Mouse (Mus musculus) bone marrow, adult 2 months (tissue): Measurements from ENCODE around the gene Rab34. TPM values are rescaled to one million over a fixed set of nuclear protein-coding genes. Genes with fewer than 3 reads are reported as not detected.

Experiments used
- H3K27ac ChIP-seq: fragments of 200-500 bp; 2 replicates; pipeline ENCODE4 v1.5.1; 2012; ENCODE audit warnings: low read depth, mild to moderate bottlenecking, control low read depth, inconsistent platforms, low read length; ENCODE audit not compliant: control insufficient read depth, poor library complexity, insufficient read depth
- H3K4me1 ChIP-seq: fragments of 200-500 bp; 2 replicates; pipeline ENCODE4 v1.6.1; 2011; ENCODE audit warnings: low read length; ENCODE audit not compliant: control insufficient read depth, insufficient read depth
- H3K4me3 ChIP-seq: fragments of 200-500 bp; replicated peaks from 2 replicates; pipeline ENCODE3; 2011; ENCODE audit warnings: mild to moderate bottlenecking, low read depth, low read length, control low read depth; ENCODE audit not compliant: control insufficient read depth
- CTCF ChIP-seq: fragments of 200-500 bp; IDR thresholded peaks from 2 replicates; pipeline ENCODE4 v1.5.1; 2011; ENCODE audit warnings: low read length, control low read depth; ENCODE audit not compliant: control insufficient read depth, insufficient read depth
- POLR2A ChIP-seq: fragments of 200-500 bp; IDR thresholded peaks from 2 replicates; pipeline ENCODE4 v1.6.1; 2011; ENCODE audit warnings: low read depth, mild to moderate bottlenecking, control low read depth, low read length, borderline replicate concordance; ENCODE audit not compliant: control insufficient read depth
- WGBS: fragments of 180-500 bp; shearing (Covaris S2); methylation state at CpG from one replicate; pipeline ENCODE4 v1.1.7; 2018; 5-methylcytosine and 5-hydroxymethylcytosine counted together
- polyA plus RNA-seq: library from polyadenylated mRNA; stranded (reverse); fragments of >200 nt; gene quantifications from 2 replicates; pipeline ENCODE4 v1.2.4, GENCODE M21; 2011; ENCODE audit warnings: low replicate concordance; ENCODE audit not compliant: missing spikeins, insufficient read depth, insufficient read length

The Rab34 gene
- polyA plus RNA-seq, 1 experiment: 8.6 TPM

DNA sequence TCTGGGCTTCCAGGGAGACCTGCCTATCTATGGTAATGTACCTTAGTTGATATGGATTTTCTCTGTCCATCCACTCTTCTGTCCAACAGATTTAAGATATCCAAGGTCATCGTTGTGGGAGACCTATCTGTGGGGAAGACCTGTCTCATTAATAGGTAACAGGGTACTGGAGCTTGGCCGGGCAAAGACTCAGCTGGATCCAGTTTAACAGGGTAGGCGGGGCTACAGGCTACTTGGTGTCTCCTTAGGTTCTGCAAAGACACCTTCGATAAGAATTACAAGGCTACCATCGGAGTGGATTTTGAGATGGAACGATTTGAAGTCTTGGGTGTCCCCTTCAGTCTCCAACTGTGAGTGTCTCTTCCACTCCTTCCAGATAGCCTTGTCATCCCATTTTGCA, 1.8 kb downstream of the Rab34 start:
- peaks cover 1% of the 10 kb centered on the region for H3K4me1 ChIP-seq
- no peak for TF ChIP-seq CTCF
- TF ChIP-seq POLR2A: no peak
- H3K27ac ChIP-seq: no peak overlapping the region
- 66% methylated on average over 6 of the region's 6 CpGs for WGBS
- no peak overlapping the region for H3K4me3 ChIP-seq

DNA sequence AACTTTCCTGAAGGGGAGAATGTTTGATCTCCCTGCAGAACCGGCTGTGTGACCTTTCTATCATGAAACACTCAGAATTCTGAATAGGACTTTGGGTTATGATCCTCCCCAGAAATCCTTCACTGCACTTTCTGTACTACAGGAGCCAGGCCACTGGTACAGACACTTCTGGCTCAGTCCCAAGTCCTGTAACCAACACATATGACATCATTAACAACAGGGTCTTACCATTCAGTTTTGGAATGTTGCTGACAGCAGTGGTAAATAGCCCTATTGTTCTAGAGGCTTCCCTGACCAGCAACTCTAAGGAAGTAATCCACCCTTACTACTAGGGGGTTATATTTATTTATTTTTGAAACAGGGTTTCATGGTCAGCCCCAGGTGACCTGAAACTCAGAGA, 4.9 kb downstream of the Rab34 start, which contains the start of gene Proca1:
Proca1 (plus strand) TSS at position 280 of the 400 bp plus-strand sequence.
- TF ChIP-seq CTCF (no peak), POLR2A (no peak)
- 71% methylated on average over 1 of the region's 1 CpGs for WGBS
- Histone ChIP-seq H3K27ac (no peak within 1 kb of the TSS), H3K4me3 (no peak within 1 kb of the TSS), H3K4me1 (peaks cover 1% of the 10 kb centered on the region)

DNA sequence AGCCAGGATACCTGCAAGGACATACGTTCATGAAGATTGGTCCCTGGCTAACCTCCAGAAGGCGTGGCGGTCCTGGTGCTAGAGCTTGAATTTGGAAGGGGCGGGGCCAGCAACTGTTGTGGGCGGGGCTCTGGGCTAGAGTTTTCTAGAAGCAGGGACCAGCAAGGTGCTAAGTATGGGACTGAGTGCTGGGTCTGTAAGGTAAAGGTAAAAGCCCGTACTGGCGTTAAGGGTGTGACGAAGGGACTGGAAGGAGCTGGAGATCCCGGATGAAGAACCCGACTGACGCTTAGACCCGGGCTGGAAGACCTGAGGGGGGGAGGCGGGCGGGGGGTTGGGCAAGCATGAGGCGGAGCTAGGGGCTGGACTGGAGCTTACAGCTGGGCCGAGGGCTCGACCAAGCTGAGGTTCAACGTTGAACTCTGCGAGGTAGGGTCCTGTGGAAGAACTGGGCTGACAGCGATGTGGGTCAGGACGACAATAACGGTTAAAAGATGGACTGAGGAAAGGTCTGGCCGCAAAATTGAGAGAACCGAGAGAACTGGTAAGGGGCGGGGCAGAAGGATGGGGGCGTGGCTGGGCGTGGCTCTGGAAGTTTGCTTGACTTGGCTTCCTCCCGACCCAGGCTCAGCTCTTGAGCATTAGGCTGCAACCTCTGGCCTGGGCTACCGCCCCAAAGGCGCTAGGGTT, 6.3 kb downstream of the Rab34 start:
- Histone ChIP-seq H3K27ac (no peak overlapping the region), H3K4me1 (peaks cover 1% of the 10 kb centered on the region), H3K4me3 (peak overlapping the region; percentile 96)
- peak; percentile 5; the same call in 1 of the 2 replicates for TF ChIP-seq POLR2A
- TF ChIP-seq CTCF: no peak
- WGBS: under 1% methylated on average over 30 of the region's 30 CpGs

GRCm38 (mm10) chr11:78195101-78195863, 7.1 kb downstream of the Rab34 start:
- Histone ChIP-seq H3K4me3 (peak overlapping the region; percentile 96), H3K4me1 (peaks cover 1% of the 10 kb centered on the region), H3K27ac (no peak overlapping the region)
- TF ChIP-seq CTCF (no peak), POLR2A (no peak)
- 68% methylated on average over 23 of the region's 23 CpGs for WGBS

- WGBS: 87% methylated on average over 3 of the region's 3 CpGs
- no peak overlapping the region for H3K27ac ChIP-seq
- no peak overlapping the region for H3K4me3 ChIP-seq
- H3K4me1 ChIP-seq: no peaks in the 10 kb centered on the region
- no peak for TF ChIP-seq POLR2A
- no peak for TF ChIP-seq CTCF
Observed at GRCm38 (mm10) chr11:78202372-78202771, 14.1 kb downstream of the Rab34 start.

DNA sequence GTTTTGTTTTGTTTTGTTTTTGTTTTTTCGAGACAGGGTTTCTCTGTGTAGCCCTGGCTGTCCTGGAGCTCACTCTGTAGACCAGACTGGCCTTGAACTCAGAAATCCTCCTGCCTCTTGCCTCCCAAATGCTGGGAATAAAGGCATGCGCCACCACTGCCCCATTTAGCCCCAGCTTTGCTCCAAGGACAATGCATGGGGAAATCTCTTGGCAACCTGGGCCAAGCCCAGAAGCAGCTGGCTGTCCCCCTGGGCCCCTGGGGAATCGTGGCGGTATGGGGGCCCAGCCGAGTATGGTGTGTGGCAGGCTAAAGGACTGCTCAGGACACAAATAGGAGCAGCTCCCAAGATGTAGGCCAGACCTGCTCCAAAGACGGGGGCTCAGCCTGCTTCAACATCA, 16.1 kb downstream of the Rab34 start:
- TF ChIP-seq CTCF (no peak), POLR2A (no peak)
- WGBS: 82% methylated on average over 6 of the region's 6 CpGs
- Histone ChIP-seq H3K4me1 (no peaks in the 10 kb centered on the region), H3K27ac (no peak overlapping the region), H3K4me3 (no peak overlapping the region)

DNA sequence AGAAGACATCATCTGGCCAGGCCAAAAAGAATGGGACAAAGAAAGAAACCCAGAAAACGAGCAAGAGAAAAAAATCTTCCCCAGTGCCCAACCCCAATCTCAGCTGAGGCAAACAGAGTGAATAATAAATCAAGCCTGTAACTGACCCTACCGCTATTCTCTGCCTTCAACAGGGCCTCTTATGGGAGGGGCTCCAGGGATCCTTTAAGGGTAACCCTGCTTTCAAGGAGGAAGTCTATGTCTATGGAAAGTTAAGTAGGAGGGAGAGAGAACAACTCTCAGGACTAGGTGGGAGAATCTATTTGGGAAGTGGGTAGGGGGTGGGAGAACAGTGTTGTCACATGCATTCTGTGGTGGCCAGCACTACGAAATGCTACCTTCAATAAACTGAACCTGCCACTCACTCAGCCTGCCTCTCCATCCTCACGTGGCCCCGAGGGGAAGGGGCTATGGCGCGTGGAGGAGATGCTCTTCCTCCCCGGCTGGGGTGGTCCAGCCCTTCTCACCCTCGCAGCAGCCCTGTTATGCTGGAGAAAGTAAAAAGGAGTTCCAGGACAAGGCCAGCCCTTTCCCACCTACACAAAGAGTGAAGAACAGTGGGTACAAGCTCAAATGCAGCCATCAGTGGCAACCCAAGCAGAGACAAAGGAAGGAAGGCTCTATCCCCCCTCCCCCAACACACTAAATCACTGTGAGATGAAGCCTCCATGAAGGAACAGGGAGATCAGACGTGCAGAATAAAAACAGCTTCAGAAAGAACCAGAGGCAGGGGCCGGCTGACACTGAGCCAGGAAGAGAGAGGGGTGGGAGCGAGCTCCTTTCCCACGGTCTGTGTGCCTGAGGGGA, 17.4 kb downstream of the Rab34 start:
- H3K27ac ChIP-seq: no peak overlapping the region
- H3K4me1 ChIP-seq: no peaks in the 10 kb centered on the region
- TF ChIP-seq POLR2A (no peak), CTCF (no peak)
- 83% methylated on average over 13 of the region's 13 CpGs for WGBS
- no peak overlapping the region for H3K4me3 ChIP-seq

DNA sequence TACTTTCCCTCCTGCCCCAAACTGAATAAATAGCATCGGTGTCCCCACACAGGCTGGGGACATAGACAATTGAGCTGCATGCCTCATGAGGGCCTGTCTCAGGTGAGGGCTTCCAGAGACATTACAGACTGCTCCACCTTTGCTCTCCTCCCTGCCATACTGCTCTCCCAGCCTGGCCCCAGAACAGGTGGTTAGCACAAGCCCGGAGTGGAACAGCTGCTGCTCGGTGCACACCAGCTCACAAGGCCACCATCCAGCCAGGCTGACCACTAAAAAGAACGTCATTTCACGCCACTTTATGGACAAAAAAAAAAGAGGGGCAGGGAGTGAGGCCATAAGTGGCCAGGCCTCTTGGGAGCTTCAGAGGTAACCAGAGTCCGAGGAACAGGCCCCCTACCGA, 19.0 kb downstream of the Rab34 start:
- Histone ChIP-seq H3K4me3 (no peak overlapping the region), H3K27ac (no peak overlapping the region), H3K4me1 (no peaks in the 10 kb centered on the region)
- 93% methylated on average over 7 of the region's 7 CpGs for WGBS
- no peak for TF ChIP-seq CTCF
- no peak for TF ChIP-seq POLR2A
